Mouse (Mus musculus): ENCODE measurements around the gene Prkce.

The Prkce gene

DNA sequence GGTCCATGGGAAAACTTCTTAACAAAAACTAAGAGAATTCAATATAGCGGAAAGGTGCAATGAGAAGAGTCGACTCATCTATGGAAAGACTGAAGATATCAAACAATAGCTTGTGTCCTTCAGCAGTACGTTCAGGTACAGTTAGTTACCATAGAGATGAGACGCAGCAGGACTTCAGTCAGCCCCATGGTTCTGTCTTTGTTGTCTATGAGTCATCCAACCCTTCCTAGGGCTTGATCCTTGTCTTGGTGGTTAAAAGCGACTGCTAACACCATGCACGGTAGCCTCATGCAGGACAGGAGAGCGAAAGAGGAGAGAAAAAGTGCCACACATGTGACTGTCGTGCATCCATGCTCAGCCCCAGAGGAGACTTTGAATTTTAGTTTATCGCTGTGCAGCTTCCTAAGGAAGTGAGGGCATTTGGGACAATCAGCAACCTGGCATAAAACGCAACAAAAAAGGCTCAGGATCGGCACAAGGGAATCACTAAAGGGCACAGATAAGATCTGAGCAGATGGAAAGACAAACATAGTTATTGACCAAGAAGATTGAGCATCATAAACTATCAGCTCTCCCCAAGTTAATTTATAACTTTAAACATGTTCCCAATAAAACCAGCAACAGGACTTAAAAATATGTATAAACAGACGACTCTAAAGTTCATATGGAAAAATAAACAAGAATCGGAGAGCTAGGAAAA, 448.2 kb downstream of the Prkce start:
- DNase-seq (ENCODE audit: low spot score in 2 of 2) = no peak

- no peak for DNase-seq (ENCODE audit: low spot score in 2 of 2)
These were observed 450.1 kb downstream of the Prkce start for GRCm38 (mm10) chr17:86617570-86618237.

GRCm38 (mm10) chr17:86618431-86618861, 450.9 kb downstream of the Prkce start:
- DNase-seq (ENCODE audit: low spot score in 2 of 2) = no peak

DNA sequence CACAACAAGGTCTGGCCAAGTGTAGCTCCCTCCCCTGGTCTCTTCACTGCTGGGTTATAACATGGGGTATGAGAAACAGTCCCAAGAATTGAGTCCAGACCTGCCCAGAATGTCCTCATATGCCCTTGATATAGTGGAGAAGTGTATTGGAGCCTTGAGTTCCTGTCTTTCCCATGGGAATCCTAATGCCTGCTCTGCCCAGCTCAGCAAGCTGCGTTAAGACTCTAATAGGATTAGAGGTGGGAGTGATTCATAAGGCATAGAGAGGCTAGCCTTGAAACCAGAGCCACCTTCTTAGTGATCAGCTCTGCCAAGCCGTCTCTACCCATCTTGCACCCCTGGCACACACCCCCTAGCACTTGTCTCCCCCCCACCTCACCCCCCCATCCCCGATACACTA, 455.3 kb downstream of the Prkce start:
- DNase-seq (ENCODE audit: low spot score in 2 of 2) = no peak

- DNase-seq (ENCODE audit: low spot score in 2 of 2) = no peak
These were observed 458.9 kb downstream of the Prkce start for GRCm38 (mm10) chr17:86626523-86626922.

GRCm38 (mm10) chr17:86633131-86633530, 465.5 kb downstream of the Prkce start:
- no peak for DNase-seq (ENCODE audit: low spot score in 2 of 2)

GRCm38 (mm10) chr17:86637311-86637710, 469.7 kb downstream of the Prkce start:
- DNase-seq (ENCODE audit: low spot score in 2 of 2) = no peak

DNA sequence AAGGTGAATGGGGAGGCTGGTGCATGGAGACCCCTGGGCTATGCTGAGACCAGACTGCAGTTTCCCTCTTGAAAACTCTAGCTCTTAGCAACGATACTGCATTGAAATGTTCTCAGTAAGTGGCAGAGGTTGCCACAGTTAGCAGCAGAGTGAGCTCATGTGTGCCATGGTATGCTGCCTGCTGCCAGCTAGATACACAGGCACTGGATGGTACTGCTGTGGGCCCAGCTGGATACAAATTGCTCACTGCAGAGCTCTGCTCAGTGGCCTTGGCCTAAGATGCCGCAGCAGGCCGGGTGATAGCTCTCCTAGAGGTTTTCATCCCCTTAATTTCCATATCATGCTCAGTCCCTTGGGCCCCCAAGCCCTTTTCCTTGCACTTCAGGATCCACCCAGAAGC, 471.7 kb downstream of the Prkce start:
- DNase-seq (ENCODE audit: low spot score in 2 of 2) = no peak

GRCm38 (mm10) chr17:86647226-86647625, 479.6 kb downstream of the Prkce start:
- no peak for DNase-seq (ENCODE audit: low spot score in 2 of 2)

DNA sequence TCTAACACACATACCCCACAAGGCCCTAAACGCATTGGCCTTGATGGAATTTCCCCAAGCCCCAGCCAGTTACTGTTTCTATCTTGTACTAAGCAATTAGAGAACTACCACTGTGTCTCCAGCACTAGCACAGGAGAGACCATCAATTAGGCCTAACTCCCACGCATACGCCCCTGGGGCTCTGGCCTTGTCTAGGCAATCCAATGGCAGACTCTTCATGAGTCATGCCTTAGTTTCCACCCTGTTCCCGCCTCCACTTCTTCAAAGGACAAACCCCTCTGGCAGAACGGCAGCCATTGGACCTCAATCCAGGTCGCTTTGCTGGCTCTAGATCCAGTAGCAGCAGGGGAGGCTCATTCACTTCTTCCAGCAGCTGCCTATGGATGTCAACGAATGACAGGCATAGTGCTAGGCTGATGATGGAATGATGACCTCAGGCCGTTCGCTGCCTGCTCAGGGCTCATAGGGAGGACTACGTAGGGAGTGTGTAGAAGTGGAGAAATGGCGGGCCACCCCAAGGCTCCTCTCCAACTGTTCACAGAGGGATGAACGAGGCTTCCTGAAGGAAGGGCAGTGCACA, 481.4 kb downstream of the Prkce start:
- no peak for DNase-seq (ENCODE audit: low spot score in 2 of 2)

GRCm38 (mm10) chr17:86650241-86650640, 482.7 kb downstream of the Prkce start:
- no peak for DNase-seq (ENCODE audit: low spot score in 2 of 2)

- no peak for DNase-seq (ENCODE audit: low spot score in 2 of 2)
These were observed 483.5 kb downstream of the Prkce start for GRCm38 (mm10) chr17:86651091-86651490.

- no peak for DNase-seq (ENCODE audit: low spot score in 2 of 2)
These were observed 485.2 kb downstream of the Prkce start for GRCm38 (mm10) chr17:86652751-86653150.

GRCm38 (mm10) chr17:86656369-86656768, 488.8 kb downstream of the Prkce start:
- no peak for DNase-seq (ENCODE audit: low spot score in 2 of 2)

GRCm38 (mm10) chr17:86662301-86662700, 494.7 kb downstream of the Prkce start:
- DNase-seq (ENCODE audit: low spot score in 2 of 2) = no peak

DNA sequence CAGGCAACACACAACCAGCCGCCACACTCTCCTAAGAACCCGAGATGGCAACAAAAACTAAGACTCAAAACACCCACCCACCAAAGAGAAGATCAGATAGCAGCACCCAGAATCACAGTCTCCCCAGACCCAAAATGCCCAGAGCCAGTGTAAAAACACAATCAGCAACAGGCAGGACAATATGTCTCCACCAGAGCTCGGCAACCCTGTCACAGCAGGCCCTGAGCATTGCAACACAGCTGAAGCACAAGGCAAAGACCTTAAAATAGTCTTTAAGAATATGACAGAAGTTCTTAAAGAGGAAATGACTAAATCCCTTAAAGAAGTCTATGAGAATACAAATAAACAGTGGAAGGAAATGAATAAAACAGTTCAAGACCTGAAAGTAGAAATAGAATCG, 495.9 kb downstream of the Prkce start:
- no peak for DNase-seq (ENCODE audit: low spot score in 2 of 2)

DNA sequence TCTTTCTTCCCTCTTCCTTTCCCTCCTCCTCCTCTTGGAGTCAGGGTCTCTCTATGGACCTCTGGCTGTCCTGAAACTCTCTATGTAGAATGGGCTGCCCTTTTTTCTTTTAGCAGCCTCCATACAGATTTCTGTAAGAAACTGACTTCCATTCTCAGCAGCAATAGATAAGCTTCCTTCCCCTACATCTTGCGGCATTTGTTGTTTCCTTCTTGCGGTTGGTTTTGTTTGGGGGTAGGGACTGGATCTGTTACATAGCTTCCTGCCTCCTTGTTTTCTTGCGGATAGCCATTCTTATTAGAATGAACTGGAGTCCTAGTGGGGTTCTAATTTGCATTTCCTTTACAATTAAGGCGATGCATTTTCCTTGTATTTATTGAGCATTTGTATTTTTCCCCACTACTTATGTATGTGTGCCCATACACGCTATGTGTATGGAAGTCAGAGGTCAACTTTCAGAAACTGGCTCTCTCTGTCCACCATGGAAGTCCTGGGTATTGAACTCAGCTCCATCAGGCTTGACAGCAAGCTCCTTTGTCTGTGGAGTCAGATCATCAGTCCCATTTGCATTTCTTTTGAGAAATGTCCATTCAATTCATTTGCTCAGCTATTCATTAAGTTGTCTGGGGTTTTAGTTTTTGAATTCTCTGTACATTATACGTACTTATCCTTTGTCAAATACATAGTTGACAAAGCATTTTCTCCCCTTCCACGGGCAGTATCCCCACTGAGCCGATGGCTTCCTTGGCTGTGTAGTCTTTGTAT, 500.4 kb downstream of the Prkce start:
- no peak for DNase-seq (ENCODE audit: low spot score in 2 of 2)

GRCm38 (mm10) chr17:86669641-86670373, 502.2 kb downstream of the Prkce start:
- DNase-seq (ENCODE audit: low spot score in 2 of 2) = no peak

DNA sequence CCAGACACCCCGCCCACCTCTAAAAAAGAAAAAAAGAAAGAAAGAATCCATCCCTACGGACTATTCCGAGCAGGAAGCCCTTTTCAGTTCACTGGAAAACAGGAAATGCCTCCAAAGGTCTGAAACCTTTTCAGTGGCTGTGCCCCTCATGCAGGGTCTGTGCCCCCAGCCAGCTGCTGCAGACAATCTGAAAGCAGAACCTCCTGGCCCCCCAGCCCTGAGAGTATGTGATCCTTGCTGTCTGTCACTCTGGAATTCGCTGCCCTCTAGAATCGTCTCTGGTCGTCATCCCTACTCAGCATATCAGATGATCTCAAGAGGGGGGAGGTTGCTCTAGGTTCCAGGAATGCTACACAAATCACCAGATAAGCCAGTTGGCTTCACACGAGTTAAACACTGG, 503.1 kb downstream of the Prkce start:
- no peak for DNase-seq (ENCODE audit: low spot score in 2 of 2)

DNA sequence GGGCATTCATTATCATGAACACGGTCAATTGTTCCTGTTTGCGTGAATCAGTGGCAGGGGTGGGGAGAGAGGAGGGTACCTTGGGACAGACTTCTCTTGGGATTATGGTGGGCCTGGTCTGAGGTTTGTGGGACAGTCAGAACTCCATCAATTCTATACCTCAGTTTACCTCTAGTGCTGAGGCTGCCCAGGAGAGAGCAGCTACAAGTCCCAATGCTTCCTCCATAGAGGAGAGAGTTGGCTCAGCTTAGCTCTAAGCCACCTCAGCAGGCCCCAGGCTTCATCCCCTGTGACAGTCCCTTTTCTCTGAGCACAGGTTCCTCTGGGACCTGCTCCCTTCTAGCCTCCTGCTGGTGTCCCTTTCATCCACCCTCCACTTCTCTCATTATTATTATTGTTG, 507.4 kb downstream of the Prkce start:
- no peak for DNase-seq (ENCODE audit: low spot score in 2 of 2)

GRCm38 (mm10) chr17:86676336-86676735, 508.8 kb downstream of the Prkce start:
- DNase-seq (ENCODE audit: low spot score in 2 of 2) = no peak

DNA sequence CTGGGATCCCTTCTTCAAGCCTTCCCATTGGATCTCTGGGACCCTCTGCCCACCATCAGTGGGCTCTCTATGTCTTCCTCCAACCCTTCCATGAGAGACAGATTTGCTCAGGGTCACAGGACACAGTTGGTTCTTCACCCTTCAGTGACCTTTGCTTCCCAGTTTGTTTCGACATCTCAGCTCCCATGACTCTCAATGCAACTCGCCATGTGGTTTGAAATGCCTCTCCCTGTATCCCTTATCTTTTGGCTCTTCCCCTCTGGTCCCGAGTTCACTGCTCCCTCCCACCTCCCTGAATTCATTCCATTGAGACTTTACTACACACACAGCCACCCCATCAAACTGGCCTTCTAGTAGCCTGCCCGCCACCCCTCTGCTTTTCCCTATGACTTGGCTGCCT, 509.3 kb downstream of the Prkce start:
- no peak for DNase-seq (ENCODE audit: low spot score in 2 of 2)
